Mouse (Mus musculus): Measurements from ENCODE around the gene Atp6v1c2.

Gene Atp6v1c2

DNA sequence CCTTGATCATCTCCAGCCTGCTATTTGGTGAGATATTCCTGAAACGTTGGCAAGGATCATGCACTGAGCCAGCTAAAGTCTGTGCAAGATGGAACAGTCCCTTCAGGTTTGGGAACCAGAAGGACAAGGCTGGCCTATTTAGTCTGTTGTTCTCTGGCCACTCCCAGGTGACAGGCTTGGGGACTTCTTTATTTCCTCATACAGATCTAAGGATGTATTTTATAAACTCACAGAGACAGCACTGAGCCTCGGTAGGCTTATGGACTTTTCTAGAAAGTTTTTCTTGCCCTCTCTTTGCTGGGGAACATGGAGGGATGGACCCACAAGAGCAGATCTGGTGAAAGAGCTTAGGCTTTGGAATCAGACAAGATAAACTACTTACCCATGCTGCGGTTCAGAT, at the start of gene Atp6v1c2:
Gene Atp6v1c2 (minus strand): TSS at position 101 of the 400 bp plus-strand sequence.
- no peak for DNase-seq (ENCODE audit: low spot score)

DNA sequence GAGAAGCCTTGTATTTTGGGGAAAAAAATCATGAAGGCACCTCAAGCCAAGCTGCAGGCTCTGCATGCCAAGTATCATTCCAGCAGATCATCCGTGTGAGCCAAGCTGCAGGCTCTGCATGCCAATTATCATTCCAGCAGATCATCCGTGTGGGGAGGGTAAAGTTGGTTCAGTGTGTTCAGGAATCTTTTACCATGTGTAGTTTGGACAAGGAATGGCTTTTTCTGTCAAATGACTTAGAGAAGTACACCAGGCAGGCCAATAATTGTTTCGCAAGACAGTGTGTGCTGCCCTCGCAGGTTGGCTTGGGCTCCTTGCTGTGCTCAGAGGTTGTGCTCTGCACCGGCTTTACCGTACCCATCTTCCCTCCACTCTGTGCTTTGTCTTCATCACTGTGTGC, 47.4 kb upstream of the Atp6v1c2 start:
- no peak for DNase-seq (ENCODE audit: low spot score)

- DNase-seq (ENCODE audit: low spot score) = no peak
These were observed 46.1 kb upstream of the Atp6v1c2 start for GRCm38 (mm10) chr12:17375243-17375642.

DNA sequence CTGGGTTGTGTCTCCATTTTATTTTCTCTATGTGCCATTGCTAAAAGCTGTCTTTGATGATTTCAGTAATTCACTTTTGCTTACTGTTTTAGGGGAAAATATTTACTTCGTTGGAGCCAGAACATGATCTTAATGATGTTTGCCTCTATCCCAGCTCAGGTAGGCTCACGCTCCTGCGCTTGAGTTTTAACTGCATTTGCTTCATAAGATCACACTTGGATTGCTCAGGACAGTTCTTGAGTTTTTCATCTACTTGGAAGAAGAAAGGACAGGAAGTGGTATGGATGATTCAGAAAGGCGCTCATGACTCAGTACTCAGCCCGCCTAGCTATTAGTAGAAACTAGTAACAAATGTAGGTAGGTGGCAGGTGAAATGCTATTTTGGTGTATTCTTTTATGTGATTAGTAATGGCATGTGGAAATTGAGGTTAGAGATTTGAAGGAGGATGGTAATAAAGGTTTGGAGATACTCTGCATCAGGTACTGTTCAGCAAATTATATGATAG, 44.4 kb upstream of the Atp6v1c2 start:
- no peak for DNase-seq (ENCODE audit: low spot score)

DNA sequence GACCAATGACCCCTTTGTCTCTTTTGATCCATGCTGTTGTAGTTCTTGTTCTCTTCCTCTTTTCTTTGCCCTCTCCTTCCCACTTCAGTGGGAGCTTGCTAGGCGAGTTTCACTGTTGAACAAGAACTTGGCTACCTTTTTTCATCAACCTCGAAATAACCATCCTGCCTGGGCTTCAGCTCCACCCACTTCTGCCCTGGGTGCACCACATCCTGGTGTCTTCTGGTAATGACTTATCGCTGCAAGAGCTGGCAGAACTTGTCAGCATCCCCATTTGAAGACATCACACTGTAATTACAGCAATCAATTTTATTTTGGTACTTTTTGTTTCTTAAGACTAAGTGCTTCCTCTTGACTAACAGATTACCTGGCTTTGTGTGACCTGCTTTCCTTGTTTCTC, 43.5 kb upstream of the Atp6v1c2 start:
- no peak for DNase-seq (ENCODE audit: low spot score)

DNA sequence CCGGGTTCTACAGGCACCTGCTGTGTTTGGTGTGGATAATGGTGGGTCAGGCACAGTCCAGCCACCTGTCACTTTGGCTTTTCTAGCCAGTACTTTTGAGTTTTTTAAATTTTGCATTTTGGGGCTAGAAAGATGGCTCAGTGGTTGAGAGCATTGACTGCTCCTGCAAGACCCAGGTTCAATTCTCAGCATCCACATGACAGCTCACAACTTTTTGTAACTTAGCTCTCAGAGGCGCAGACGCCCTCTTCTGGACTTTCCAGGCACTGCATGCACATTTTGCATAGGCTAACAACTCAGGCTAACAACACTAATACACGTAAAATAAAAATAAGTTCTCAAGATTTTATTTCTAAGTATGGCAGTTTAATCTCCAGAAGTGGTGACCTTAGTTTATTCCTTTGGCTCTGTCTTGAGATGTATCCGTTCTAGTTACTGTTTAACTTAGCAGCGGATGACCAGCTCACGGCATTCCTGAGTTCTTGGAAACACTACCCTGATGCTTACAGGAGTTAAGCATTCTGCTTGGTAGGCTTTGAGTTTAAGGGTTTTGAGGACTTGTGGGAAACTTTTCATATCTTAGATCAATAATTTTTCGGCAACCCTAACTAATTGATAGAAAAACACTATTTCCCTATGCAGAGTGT, 42.6 kb upstream of the Atp6v1c2 start:
- DNase-seq (ENCODE audit: low spot score) = no peak

DNA sequence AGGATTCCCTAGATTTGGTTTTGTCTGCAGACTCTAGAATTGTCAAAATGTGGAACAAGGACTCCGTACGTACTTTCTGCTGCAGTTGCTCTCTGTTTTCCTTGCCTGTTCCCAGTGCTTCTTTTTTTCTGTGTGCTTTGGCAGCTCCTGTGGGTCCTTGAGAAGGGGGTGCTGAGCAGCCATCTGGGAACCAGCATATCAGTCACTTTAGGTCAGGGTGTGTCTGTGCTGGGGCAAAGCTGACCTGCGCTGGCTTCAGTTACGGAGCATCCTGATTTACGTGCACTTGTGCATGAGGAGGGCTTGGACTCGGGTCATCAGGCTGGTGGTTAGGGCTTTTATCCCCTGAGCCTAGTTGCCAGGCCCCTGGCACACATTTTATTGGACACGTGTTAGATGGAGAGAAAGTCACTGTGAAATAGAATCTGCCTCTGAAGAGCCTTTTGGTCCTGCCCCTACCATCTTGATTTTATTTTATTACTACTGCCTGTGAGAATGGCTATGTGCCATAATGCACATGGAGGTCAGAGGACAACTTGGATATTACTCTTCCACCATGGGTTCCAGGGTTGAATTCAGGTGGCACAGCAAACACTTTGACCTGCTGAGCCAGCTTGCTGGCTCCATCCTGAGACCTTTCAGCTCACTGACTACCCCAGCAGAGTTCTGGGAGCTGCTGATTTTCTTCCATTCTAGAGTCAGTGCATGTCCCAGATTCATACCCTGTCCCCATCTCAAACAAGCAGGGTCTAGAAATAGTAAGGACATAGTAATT, 40.6 kb upstream of the Atp6v1c2 start:
- no peak for DNase-seq (ENCODE audit: low spot score)

- DNase-seq (ENCODE audit: low spot score) = no peak
These were observed 40.0 kb upstream of the Atp6v1c2 start for GRCm38 (mm10) chr12:17369111-17369510.

- DNase-seq (ENCODE audit: low spot score) = peak; percentile 85
These were observed 37.8 kb upstream of the Atp6v1c2 start for GRCm38 (mm10) chr12:17366981-17367380.

GRCm38 (mm10) chr12:17362316-17362715, 33.2 kb upstream of the Atp6v1c2 start:
- DNase-seq (ENCODE audit: low spot score) = no peak

- no peak for DNase-seq (ENCODE audit: low spot score)
These were observed 31.5 kb upstream of the Atp6v1c2 start for GRCm38 (mm10) chr12:17360650-17361049.

- no peak for DNase-seq (ENCODE audit: low spot score)
These were observed 30.9 kb upstream of the Atp6v1c2 start for GRCm38 (mm10) chr12:17360104-17360503.

DNA sequence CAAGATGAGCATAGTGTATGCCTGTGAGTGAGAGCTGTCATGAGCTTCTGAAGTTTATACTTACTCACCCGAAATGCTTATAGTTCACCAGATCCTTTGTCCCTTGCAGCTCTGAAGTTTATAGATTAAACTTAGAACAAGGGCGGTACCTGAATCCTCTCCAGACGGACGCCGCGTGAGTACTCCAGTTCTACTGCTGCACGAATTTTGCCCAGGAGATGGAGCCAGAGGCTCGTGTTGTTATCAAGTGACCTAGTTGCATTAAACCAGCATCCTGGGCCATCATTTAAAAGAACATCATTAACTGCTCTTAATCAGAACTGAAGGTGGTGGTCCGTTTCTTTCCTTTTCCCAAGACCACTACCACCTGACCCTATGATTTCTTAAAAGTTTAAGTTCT, 29.8 kb upstream of the Atp6v1c2 start:
- DNase-seq (ENCODE audit: low spot score) = peak; percentile 54

GRCm38 (mm10) chr12:17357795-17358194, 28.6 kb upstream of the Atp6v1c2 start:
- no peak for DNase-seq (ENCODE audit: low spot score)

- DNase-seq (ENCODE audit: low spot score) = no peak
These were observed 27.7 kb upstream of the Atp6v1c2 start for GRCm38 (mm10) chr12:17356853-17357252.

DNA sequence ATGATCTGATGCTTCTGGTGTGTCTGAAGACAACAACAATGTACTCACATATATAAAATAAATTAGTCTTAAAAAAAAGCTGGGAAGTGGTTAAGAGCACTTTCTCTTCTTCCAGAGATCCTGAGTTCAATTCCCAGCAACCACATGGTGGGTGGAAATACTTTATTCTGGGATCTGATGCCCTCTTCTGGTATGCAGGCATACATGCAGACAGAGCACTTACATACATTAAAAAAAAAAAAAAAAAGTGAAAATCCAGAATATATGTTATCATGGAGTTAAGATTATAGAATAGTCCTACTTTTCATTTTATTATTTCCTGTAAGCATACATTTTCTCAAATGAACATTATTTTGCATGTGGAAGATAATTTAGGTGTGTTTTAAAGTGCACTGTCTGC, 20.9 kb upstream of the Atp6v1c2 start:
- no peak for DNase-seq (ENCODE audit: low spot score)

DNA sequence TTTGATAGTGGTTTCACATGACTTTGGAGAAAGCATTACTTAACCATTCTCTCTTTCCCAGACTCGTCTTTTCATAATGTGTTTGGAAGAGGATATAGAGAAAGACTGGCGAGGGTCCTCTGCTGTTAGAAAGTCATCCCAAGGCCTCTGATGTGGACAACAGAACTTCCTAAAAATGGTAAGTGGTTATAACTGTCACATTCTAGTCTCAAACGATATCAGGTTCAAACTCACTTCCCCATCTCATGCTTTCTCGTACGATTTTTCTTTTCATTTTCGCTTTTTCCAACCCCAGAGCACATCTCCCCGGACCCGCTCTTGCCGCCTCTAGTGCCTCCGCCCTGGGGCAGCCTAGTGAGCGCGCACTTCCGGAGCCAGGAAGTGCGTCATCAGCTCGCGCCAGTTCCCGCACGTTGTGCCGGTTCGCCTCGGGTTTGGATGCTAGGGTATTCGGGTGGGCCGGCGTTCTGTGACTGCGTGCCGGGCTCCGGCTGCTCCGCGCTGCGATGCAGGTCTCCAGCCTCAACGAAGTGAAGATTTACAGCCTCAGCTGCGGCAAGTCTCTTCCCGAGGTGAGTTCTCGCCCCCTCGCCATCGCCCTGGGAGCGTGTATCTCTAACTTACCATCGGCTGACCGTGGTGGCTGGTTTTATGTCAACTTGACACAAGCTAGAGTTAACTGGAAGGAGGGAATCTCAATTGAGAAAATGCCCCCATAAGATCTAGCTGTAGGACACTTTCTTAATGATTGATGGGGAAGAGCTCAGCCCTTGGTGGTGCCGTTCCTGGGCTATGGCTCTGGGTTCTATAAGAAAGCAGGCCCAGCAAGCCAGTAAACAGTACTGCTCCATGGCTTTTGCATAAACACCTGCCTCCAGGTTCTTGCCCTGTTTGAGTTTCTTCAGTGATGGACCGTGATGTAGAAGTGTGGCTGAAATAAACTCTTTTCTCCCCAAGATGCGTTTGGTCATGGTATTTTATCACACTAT, 19.2 kb upstream of the Atp6v1c2 start, which contains the start of gene Nol10:
Gene Nol10 (plus strand): TSS at position 411 of the 989 bp plus-strand sequence.
- peak; percentile 94 for DNase-seq (ENCODE audit: low spot score)

GRCm38 (mm10) chr12:17347327-17348047, 18.3 kb upstream of the Atp6v1c2 start:
- peak; percentile 47 for DNase-seq (ENCODE audit: low spot score)

DNA sequence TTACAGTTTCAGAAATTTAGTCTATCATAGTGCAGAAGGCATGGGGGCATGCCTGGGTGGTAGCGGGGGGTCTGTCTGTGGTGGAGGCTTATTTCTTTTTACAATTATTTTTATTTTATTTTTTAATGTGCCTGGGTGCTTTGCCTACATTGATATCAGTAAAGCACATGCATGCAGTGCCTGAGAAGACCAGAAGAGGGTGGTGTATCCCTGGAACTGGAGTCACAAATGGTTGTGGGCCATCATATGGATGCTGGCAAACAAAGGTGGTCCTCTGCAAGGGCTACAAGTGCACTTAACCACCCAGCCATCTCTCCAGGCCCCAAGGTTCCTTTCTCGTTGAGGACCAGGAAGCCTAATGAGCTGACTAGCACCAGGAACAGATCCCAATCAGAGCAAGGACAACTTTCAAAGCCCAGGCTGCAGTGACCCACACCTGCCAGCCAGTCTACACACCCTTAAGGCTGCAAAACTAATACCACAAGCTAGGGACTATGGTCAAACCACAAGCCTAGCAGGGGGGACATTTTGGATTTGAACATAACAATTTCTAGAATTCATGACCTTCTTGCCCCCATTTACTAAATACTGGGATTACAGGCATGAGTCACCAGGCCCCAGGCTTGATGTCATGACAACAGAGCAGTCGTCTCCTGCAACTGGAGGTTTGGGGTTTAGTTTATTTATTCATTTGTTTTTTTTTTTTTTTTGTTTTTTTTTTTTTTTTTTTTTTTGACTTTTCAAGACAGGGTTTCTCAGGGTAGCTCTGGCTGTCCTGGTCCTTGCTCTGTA, 10.2 kb upstream of the Atp6v1c2 start:
- no peak for DNase-seq (ENCODE audit: low spot score)

GRCm38 (mm10) chr12:17338338-17338737, 9.2 kb upstream of the Atp6v1c2 start:
- no peak for DNase-seq (ENCODE audit: low spot score)

DNA sequence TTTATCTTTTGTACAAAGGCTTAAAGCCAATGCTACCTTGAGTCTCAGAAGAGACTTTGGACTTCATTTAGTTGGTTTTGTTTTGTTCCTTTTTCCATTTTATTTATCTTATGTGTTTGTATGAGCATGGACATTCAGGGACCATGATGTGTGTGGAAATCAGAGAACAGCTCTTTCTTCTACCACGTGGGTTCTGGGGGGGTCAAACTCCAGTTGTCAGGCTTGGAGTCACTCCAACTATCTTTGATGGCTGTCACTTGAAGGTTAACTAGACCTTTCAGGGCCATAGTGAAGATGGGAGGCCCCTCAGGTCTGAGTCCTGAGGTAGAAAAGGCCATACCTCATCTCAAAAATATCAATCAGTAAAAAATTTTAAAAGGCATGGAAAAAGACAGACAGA, 4.3 kb upstream of the Atp6v1c2 start:
- DNase-seq (ENCODE audit: low spot score) = no peak

All from testis, postnatal 10 days (tissue).